Mouse (Mus musculus) bone marrow, adult 2 months (tissue): Measurements from ENCODE around the gene Prdm16.

Experiments
- CTCF ChIP-seq: fragments of 200-500 bp; IDR thresholded peaks from 2 replicates; pipeline ENCODE4 v1.5.1; 2011; ENCODE audit warnings: low read length, control low read depth; ENCODE audit not compliant: control insufficient read depth, insufficient read depth
- POLR2A ChIP-seq: fragments of 200-500 bp; IDR thresholded peaks from 2 replicates; pipeline ENCODE4 v1.6.1; 2011; ENCODE audit warnings: low read depth, mild to moderate bottlenecking, control low read depth, low read length, borderline replicate concordance; ENCODE audit not compliant: control insufficient read depth

GRCm38 (mm10) chr4:154586334-154586733, 50.3 kb downstream of the Prdm16 start:
- TF ChIP-seq CTCF = no peak
- TF ChIP-seq POLR2A = no peak
